8 mouse cellular contexts compared by ENCODE assay signal in genomic region chr1:74042711-74043467, GRCm38 (mm10).
DNase-seq lines count a peak whose midpoint lies in the region; ATAC-seq lines count a peak whose summit lies in the region.

No protein-coding gene starts in this region.

- no peak overlapping the region for H3K4me3 ChIP-seq in midbrain, embryonic 10.5 days
- H3K4me3 ChIP-seq in midbrain, embryonic 11.5 days (ENCODE audit: low read depth, low read length), result no peak overlapping the region
- H3K4me3 ChIP-seq in kidney, embryonic 16.5 days (ENCODE audit: low read length), result no peak overlapping the region

- no peaks in the 10 kb centered on the region for H3K9me3 ChIP-seq in midbrain, embryonic 10.5 days (replicated peaks)
- no peaks in the 10 kb centered on the region for H3K9me3 ChIP-seq in midbrain, embryonic 11.5 days (ENCODE audit: control insufficient read depth, low read length)
- no peaks in the 10 kb centered on the region for H3K9me3 ChIP-seq in kidney, embryonic 16.5 days (ENCODE audit: low read length)

- H3K27me3 ChIP-seq in midbrain, embryonic 10.5 days (ENCODE audit: low read depth, poor library complexity, severe bottlenecking), result peaks cover 18% of the 10 kb centered on the region; the same call in 1 of the 2 replicates
- no peaks in the 10 kb centered on the region for H3K27me3 ChIP-seq in midbrain, embryonic 11.5 days (ENCODE audit: control insufficient read depth, insufficient read depth, low read length)
- H3K27me3 ChIP-seq in kidney, embryonic 16.5 days (ENCODE audit: insufficient read depth, low read length), result no peaks in the 10 kb centered on the region

- no peaks in the 10 kb centered on the region for H3K36me3 ChIP-seq in midbrain, embryonic 10.5 days
- H3K36me3 ChIP-seq in midbrain, embryonic 11.5 days (ENCODE audit: control insufficient read depth, insufficient read depth, low read length), result no peaks in the 10 kb centered on the region
- H3K36me3 ChIP-seq in kidney, embryonic 16.5 days (ENCODE audit: insufficient read depth, low read length), result no peaks in the 10 kb centered on the region

- ATAC-seq in frontal cortex, adult (ENCODE audit: low TSS enrichment), result peak; percentile 20; the same call in 1 of the 2 replicates
- ATAC-seq in midbrain, embryonic 11.5 days (ENCODE audit: low FRiP score), result no peak
- peak; percentile 40 for ATAC-seq in kidney, embryonic 16.5 days (ENCODE audit: low FRiP score, low TSS enrichment)
- ATAC-seq in erythroblast, adult 5-6 weeks (replicated peaks; ENCODE audit: low FRiP score, poor library complexity, severe bottlenecking), result no peak

- WGBS in midbrain, embryonic 10.5 days, result 63% methylated on average over 3 of the region's 3 CpGs
- WGBS in midbrain, embryonic 11.5 days, result 71% methylated on average over 3 of the region's 3 CpGs
- WGBS in kidney, embryonic 16.5 days, result 52% methylated on average over 3 of the region's 3 CpGs

- peaks cover 30% of the 10 kb centered on the region for H3K4me1 ChIP-seq in midbrain, embryonic 10.5 days
- peaks cover 7% of the 10 kb centered on the region; the same call in 1 of the 2 replicates for H3K4me1 ChIP-seq in midbrain, embryonic 11.5 days (ENCODE audit: control insufficient read depth, insufficient read depth, low read length)
- H3K4me1 ChIP-seq in kidney, embryonic 16.5 days (ENCODE audit: insufficient read depth, low read length), result peaks cover 63% of the 10 kb centered on the region

- no peak overlapping the region for H3K9ac ChIP-seq in midbrain, embryonic 11.5 days (ENCODE audit: low read length)
- 0 out of 2 replicates have a peak overlapping the region, but pooled peaks have one; percentile 7 for H3K9ac ChIP-seq in kidney, embryonic 16.5 days (replicated peaks; ENCODE audit: low read length)

- H3K4me2 ChIP-seq in midbrain, embryonic 11.5 days, result no peak overlapping the region
- no peak overlapping the region for H3K4me2 ChIP-seq in kidney, embryonic 16.5 days (replicated peaks; ENCODE audit: low read depth, low read length)

- no peak for DNase-seq in frontal cortex, postnatal 25 days (ENCODE audit: low spot score in 2 of 2)
- no peak for DNase-seq in midbrain, embryonic 10.5 days (ENCODE audit: low spot score)
- no peak for DNase-seq in midbrain, embryonic 11.5 days (ENCODE audit: low spot score, missing footprints)
- peak; percentile 65 for DNase-seq in skeletal muscle tissue, adult 2 months (ENCODE audit: low read depth, low spot score)
- no peak for DNase-seq in testis, postnatal 10 days (ENCODE audit: low spot score)

- 0 out of 2 replicates have a peak overlapping the region, but pooled peaks have one; percentile 60 for H3K27ac ChIP-seq in midbrain, embryonic 10.5 days (replicated peaks)
- no peak overlapping the region for H3K27ac ChIP-seq in midbrain, embryonic 11.5 days (ENCODE audit: low read depth, low read length)
- peak overlapping the region; percentile 63; the same call in 1 of the 2 replicates for H3K27ac ChIP-seq in kidney, embryonic 16.5 days (ENCODE audit: low read length)

Comparison
In these comparisons a context has a peak if more than half of its experiments do, and no peak if none do; other contexts are left out.
1. ATAC-seq: peak in frontal cortex, adult (single experiment) and kidney, embryonic 16.5 days (single experiment); none in midbrain, embryonic 11.5 days (single experiment) and erythroblast, adult 5-6 weeks (single experiment).